Mouse (Mus musculus) thymus, adult 2 months (tissue): ENCODE measurements around the gene Nup37. TPM values are rescaled to one million over a fixed set of nuclear protein-coding genes. Genes with fewer than 3 reads are reported as not detected.

Experiments used
- DNase-seq: peaks from one replicate; pipeline ENCODE4 v3.0.0; 2021
- H3K27ac ChIP-seq: fragments of 200-500 bp; 2 replicates; pipeline ENCODE4 v1.5.1; 2012; ENCODE audit warnings: low read length, control low read depth; ENCODE audit not compliant: control insufficient read depth, insufficient read depth
- H3K27me3 ChIP-seq: fragments of 200-500 bp; 2 replicates; pipeline ENCODE4 v1.6.1; 2012; ENCODE audit warnings: mild to moderate bottlenecking, low read length, moderate library complexity, mixed read lengths; ENCODE audit not compliant: control insufficient read depth, insufficient read depth
- H3K36me3 ChIP-seq: fragments of 200-500 bp; 2 replicates; pipeline ENCODE4 v1.6.1; 2012; ENCODE audit warnings: mild to moderate bottlenecking, low read length, moderate library complexity; ENCODE audit not compliant: control insufficient read depth, insufficient read depth
- H3K4me1 ChIP-seq: fragments of 200-500 bp; replicated peaks from 2 replicates; pipeline ENCODE4 v1.6.1; 2012; ENCODE audit warnings: low read length; ENCODE audit not compliant: control insufficient read depth, insufficient read depth
- H3K4me3 ChIP-seq: fragments of 200-500 bp; 2 replicates; pipeline ENCODE4 v1.5.1; 2012; ENCODE audit warnings: mild to moderate bottlenecking, low read length, control low read depth, moderate library complexity; ENCODE audit not compliant: control insufficient read depth, insufficient read depth
- CTCF ChIP-seq: fragments of 200-500 bp; IDR thresholded peaks from 2 replicates; pipeline ENCODE4 v1.5.1; 2012; ENCODE audit warnings: mild to moderate bottlenecking, control low read depth, low read length, moderate library complexity, borderline replicate concordance; ENCODE audit not compliant: control insufficient read depth, poor library complexity, insufficient read depth; ENCODE audit errors: extremely low read depth
- POLR2A ChIP-seq: fragments of 200-500 bp; IDR thresholded peaks from 2 replicates; pipeline ENCODE4 v1.6.1; 2012; ENCODE audit warnings: mild to moderate bottlenecking, low read length, control low read depth, moderate library complexity; ENCODE audit not compliant: control insufficient read depth, poor library complexity, insufficient read depth; ENCODE audit errors: extremely low read depth
- WGBS: fragments of 180-500 bp; shearing (Covaris S2); methylation state at CpG from one replicate; pipeline ENCODE4 v1.1.7; 2018; 5-methylcytosine and 5-hydroxymethylcytosine counted together
- polyA plus RNA-seq: library from polyadenylated mRNA; depleted of rRNA; stranded (reverse); fragments of >200 nt; gene quantifications from 2 replicates; pipeline ENCODE4 v1.2.3, GENCODE M21; 2012; rRNA removed

Nup37 gene
- polyA plus RNA-seq, 1 experiment: 12.3 TPM

DNA sequence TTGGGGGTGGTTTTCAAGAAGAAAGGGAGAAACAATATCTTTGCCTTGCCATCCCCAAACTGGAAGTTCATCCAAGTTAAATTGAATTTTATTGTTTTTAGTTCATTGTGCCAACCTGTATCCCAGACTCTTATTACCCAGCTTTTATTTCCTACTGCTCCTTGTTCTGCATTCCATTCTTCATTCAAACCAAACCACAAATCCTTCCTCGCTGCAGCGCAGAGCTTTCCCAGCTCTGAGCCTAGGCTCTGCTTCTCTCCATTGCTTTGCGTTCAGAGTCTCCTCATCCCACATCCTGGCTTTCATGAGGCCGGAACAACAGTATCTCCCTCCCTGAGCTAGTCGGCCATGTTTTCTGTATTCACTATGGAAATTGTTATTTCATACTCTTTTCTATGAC lies 74.9 kb downstream of the Nup37 start:
- DNase-seq: no peak
- no peak for TF ChIP-seq CTCF
- no peak overlapping the region for H3K4me3 ChIP-seq
- peaks cover 36% of the 10 kb centered on the region for H3K36me3 ChIP-seq
- no peaks in the 10 kb centered on the region for H3K4me1 ChIP-seq
- no peak overlapping the region for H3K27ac ChIP-seq
- H3K27me3 ChIP-seq: no peaks in the 10 kb centered on the region
- WGBS: 95% methylated on average over 5 of the region's 5 CpGs

DNA sequence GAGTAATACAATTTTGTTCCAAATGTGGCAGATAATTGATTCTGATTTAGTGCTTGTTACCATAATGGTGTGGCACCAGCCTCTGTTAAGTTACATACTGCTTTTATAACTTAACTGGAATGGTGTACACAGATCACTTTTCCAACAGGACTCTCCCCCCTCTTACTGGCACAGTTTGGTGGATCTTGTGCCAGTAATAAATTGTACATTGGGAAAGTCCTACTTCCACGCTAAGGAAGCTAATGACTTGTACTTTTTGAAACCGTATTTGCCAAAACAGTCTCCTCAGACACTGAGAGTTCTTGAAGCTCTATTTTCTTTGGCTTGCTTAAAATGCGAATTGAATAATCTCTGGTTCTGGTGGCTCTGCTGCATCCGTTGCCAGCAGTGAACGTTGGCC lies 78.6 kb downstream of the Nup37 start:
- Histone ChIP-seq H3K27ac (no peak overlapping the region), H3K27me3 (no peaks in the 10 kb centered on the region), H3K36me3 (peaks cover 19% of the 10 kb centered on the region), H3K4me1 (no peaks in the 10 kb centered on the region), H3K4me3 (no peak overlapping the region)
- WGBS: 92% methylated on average over 5 of the region's 5 CpGs
- DNase-seq: no peak
- no peak for TF ChIP-seq CTCF
- no peak for TF ChIP-seq POLR2A

DNA sequence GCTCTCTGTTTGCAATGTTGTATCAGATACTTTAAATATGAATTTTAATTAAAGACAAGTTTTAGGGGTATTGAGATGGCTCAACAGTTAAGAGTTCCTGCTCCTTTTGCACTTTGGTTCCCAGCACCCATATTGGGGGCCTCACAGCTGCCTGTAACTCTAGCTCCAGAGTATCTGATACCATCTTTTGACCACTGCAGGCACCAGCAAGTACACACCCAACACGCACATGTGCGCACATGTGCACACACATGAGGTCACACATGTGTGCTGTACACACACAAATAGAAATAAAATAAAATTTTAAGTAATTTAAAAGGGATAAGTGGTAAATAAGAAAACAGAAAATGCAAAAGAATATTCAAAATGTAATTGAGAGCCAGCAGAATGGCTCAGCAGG lies 81.2 kb downstream of the Nup37 start:
- WGBS: 98% methylated on average over 2 of the region's 2 CpGs
- Histone ChIP-seq H3K27me3 (no peaks in the 10 kb centered on the region), H3K36me3 (peaks cover 9% of the 10 kb centered on the region), H3K4me3 (no peak overlapping the region), H3K27ac (no peak overlapping the region), H3K4me1 (no peaks in the 10 kb centered on the region)
- TF ChIP-seq POLR2A (no peak), CTCF (no peak)
- DNase-seq: no peak

Other genes with a start within 250 kb of the Nup37 start
- gene Pmch, start 55.9 kb upstream of the Nup37 start, polyA plus RNA-seq: not detected in 2 replicates
- 3.5 and 4.0 TPM in 2 replicates for gene Parpbp, start 51 bp upstream of the Nup37 start, polyA plus RNA-seq
- 15.0 and 19.8 TPM in 2 replicates for gene Washc3, start 54.1 kb downstream of the Nup37 start, polyA plus RNA-seq
- 19.3 and 24.9 TPM in 2 replicates for gene Dram1, start 232.1 kb downstream of the Nup37 start, polyA plus RNA-seq
- gene Gnptab, start 232.1 kb downstream of the Nup37 start, polyA plus RNA-seq: 14.3 and 16.0 TPM in 2 replicates